Mouse (Mus musculus) adrenal gland, adult (tissue): Measurements from ENCODE around the gene Cage1.

ENCODE experiments used
- DNase-seq, 2 experiments: peaks; one replicate each; pipeline ENCODE4 v3.0.0; 2022 to 2023; ENCODE audit warnings: low spot score in 1 of 2; ENCODE audit not compliant: inconsistent age in 2 of 2

Gene Cage1

DNA sequence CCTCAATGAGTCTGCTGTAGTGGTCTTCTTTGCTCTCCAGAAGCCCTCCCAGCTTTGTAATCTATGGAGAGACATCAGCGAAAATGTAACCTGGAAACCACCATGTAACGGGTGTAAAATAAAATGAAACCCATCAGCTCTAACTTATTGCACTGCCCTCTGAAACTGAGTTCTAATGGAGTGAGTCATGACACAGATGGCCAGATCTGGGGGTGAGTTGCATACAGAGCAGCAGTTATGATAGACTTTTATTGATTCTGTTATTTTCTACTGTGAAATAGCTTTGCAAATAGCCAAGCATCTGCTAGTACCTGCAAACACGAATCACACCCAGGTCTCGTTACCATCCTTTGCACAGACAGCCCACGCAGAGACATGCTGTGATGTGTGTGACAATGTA lies 24.4 kb downstream of the Cage1 start:
- DNase-seq: no peak

DNA sequence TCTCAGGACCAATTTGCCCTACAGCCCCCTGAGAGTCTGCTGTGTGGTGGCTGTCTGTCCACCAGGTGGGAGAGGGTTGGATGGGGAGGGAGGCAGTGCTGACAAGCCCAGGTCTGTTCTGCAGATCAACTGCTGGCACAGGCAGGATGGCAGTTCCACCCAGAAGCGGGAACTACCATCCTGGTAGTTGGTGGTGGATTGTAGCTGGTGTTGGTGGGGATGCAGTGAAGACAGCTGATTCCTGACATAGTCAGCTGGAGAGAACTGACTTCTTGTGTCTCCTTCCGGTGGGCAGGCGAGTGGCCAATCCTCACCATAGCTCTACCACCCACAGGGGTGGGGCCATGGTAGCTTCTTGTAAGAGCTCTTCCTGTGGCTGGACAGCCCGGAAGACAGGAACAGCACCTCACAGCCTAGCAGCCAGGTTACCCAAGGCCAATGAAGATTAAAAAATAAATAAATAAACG lies 26.4 kb downstream of the Cage1 start:
- no peak for DNase-seq

DNA sequence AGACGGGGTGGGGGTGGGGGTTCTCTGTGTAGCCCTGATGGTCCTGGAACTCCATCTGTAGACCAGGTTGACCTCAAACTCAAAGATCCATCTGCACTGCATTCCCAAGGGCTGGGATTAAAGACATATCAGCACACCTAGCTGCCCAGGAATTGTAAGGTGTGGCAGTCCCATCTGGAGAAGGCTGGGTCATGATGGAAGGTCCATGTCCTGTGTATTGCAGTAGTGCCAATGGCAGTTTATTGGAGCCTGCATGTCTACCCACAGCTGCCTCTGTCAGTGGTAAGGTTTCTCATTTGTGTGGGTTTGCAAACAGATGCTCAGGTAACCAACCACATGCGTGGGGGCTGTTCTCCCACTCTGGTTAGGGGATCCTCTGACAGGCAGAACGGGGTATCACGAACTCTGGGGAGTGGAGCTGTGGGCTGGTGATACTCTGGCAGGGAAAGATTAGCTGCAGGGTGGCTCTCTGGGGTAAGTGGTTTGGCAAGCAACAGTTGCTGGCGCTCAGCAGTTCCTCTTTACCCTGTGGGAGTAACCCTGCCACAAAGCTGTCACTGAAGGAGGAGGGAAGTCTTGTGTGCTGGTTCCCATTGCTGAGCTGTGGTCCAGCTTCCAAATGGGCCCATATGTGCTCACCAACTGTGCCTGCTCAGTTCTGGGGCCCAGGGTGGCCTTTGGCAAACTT lies 27.0 kb downstream of the Cage1 start:
- DNase-seq: no peak

DNA sequence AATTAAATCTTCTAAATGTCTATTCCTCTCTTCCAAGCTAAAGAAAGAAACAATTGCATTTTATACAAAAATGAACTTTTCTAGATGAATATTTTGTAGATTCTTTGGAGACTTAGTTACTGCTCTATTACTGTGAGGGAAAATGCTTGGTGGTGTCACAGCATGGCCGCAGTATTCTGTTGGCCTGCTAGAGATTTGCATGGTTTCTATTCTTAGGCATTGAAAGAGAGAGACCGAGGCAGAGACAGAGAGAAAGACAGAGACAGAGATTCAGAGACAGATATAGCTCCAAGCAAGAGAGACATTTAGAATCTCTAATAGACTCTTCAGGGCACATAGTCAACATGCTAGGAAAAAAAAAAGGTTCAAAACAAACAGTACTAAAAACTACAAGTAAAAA lies 28.9 kb downstream of the Cage1 start:
- no peak for DNase-seq

DNA sequence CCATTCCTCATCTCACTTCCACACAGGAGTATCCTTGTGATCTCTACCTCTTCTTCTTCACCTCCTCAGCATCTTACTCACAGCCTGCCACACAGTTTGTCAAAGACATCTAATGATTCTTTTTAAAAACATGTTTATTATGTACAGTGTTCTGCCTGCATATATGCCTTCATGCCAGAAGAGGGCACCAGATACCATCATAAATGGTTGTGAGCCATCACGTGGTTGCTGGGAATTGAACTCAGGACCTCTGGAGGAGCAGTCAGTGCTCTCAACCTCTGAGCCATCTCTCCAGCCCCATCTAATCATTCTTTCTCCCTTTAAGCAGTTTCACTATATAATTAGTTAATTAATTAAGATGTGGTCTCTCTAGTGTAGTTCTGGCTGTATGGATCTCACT lies 34.4 kb downstream of the Cage1 start:
- no peak for DNase-seq

DNA sequence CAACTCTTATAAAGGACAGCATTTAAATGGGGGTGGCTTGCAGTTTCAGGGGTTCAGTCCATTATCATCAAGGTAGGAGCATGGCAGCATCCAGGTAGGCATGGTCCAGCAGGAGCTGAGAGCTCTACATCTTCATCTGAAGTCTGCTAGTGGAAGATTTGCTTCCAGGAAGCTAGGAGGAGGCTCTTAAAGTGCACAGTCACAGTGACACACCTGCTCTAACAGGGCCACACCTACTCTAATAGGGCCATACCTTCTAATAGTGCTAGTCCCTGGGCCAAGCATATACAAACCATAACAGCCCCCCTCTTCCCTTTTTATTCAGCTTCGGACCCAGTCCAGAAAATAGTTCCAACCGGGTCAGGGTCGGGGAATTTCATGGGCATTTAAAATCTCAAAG lies 37.2 kb downstream of the Cage1 start:
- peak in 1 of 2 experiments; percentile 66 for DNase-seq

DNA sequence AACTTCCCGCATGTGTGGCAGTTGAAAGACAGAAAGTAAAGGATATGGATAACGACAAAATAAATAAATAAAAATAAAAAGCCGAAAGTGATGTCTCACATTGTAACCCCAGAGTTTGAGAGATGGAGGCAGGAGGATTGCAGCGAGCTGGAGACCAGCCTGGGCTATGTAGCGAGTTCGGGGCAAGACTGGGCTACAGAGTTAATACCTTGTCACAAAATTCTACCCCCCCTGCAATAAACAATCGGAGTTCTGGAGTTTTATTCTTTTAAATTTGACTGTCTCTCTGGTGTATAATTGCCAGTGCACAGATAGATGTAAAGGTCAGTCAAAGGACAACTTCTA lies 42.5 kb downstream of the Cage1 start:
- DNase-seq: no peak

DNA sequence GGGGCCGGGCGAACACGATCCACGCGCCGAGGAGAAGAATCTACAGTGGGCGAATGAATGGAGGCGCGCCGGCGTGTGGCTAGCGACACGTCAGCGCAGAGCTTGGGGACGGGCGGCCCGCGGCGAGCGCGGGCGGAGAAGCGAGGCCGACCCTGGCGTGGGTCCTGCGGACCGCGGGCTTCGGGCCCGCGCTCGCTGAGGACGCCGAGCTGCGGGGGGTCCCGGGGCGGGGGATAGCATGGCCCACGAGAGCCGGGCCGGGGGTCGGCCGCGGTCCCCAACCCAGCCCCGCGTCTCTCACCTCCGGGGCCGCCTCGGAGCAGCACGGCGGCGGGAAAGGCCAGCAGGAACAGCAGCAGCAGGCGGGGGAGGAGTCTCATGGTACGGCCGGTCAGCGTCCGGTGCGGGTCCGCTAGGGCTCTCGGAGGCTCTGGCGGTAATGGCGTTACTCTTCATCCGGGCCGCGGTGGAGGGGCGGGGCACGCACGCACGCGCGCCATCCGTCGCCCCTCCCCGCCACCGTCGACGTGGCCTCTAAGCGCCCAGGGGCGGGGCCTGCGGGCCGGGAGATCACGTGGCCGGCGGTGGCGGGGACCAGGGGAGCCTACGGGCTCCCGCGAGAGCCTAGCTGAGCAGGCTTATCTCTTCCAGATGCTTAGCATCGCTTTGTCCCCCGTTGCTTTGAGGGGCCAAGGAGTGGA lies 43.0 kb downstream of the Cage1 start, which contains the start of gene Ssr1:
Gene Ssr1 (minus strand): TSS at position 514 of the 701 bp plus-strand sequence.
- peak; percentile 97 to 98 for DNase-seq

DNA sequence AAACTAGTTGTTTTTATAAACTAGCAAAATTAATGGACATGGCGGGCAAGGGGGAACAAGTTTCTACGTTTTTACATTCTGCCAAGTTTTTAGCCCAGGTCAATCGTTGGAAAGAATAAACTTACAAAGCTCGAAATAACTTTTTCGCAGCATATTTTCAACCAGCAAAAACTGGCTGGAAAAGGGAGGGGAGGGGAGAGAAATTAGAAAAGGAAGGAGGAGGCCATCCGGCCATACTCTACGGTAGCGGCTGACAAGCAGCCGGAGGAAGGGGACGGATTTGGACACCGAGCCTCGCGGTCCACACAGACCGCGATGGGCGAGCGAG lies 43.5 kb downstream of the Cage1 start:
- DNase-seq: peak in 1 of 2 experiments; percentile 76

DNA sequence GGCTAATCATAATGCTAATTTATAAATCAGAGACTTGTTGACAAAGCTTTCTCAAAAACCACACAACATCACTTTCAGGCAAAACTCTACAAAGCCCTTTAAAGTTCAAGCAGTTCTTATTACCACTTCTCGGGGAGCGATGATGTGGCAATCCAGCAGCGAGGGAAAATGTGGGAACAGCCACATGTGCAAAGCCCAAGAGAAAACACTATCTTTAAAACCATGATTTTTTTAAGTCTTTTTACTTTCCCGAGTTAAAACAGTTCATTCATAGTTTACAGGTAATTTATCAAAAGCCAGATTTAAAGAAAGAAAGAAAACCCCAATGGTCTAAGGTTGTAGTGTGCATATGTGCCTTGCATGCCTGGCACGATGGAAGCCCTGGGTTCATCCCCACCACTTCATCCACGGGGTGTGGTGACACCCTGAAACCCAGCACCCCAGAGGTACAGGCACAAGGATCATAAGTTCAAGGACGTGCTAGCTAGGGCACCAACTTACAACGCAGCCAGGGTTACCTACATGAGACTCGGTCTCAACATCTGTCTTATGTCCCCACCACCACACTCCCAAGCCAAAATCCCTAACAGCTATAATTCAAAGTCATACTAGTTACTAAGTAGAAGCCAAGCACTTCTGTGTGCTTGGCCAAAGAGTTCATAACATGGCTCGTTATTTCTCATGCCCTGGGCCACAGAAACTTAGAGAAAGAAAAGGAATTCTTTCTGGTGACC lies 44.1 kb downstream of the Cage1 start:
- DNase-seq: peak; percentile 18 to 64

DNA sequence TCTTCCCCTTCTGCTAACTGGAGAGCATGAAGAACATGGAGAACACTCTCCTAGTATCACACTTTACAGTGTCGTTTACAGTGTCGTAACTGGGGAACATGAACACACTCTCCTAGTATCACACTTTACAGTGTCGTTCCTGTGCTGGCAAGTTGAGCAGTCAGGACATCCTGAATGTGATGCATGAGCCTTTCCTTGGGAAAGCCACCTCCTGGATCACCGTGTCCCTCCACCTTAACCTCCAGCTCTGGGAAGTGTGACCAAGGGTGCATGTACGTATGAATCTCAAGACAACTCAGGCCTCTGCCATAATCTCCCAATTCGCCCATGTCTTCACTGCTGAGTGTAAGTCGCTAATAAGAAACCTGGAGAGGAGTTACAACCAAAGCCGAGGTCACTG lies 47.2 kb downstream of the Cage1 start:
- DNase-seq: no peak

DNA sequence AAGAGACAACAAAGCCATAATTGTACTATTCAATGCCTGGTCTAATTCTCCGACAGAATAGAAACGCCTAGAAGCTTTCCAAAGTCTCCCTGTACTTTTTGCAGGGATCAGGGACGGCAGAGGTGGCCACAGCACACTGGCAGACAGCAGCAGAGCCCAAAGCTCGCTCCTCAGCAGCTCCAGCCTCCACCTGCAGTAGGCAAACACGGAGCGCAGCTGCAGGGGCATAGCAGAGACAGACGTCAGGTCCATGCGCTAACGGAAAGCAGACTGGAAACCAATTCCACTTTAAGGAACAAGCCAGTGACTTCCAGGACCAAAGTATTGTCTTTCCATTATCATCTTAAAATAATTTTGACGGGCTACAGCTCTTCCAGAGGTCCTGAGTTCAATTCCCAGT lies 50.7 kb downstream of the Cage1 start:
- DNase-seq: no peak

DNA sequence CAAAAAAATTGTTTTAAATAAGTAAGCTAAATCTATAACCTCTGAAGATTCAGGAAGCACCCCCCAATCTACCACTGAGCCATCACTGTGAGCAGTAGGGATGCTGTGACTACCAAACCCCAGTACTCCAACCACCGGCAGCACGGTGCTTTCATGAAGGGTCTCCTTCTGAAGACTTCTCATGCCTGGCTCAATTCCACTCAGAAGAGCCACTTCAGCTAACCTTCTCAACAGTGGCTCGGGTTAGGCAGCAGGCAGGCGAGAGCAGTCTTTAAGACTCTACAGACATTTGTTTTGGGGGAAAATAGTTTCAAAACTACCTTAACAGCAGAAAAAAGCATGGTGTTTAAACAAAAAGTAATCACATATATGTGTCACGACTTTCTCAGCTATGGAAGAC lies 55.8 kb downstream of the Cage1 start:
- DNase-seq: no peak

DNA sequence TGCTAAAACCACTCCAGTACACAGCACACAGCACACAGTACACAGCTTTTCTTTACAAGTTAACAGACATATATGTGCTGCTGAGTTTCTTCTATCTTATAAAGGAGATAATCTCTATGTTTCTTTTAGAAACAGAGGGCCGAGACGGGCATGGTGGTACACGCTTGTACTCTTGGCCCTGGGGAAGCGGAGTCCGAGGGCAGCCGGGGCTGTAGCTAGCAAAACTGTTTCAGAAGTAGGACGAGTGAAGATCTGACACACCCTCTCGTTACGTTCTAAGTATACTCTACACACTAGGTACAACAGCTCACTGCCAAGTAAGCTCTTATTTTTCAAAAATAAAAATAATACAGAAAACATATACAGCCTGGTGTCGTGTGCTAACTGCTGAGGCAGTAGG lies 56.5 kb downstream of the Cage1 start:
- DNase-seq: no peak

DNA sequence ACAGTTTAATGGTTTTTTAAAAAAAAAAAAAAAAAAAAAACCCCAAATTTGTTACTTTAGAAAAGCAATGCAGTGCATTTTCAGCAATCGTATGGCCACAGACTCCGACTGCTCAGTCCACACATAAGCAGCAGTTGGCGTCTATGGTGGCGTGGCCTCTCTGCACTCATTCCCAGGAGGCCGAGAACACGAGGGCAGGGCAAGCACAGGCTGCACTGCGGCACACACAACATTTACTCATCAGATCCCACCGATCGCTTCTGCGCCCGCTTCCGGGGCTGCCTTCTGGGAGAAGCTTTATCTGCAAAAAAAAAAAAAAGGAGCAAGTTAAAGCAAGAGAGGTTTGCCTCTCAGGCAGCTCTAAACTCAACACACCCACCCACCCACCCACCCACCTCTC lies 57.4 kb downstream of the Cage1 start:
- DNase-seq: no peak

DNA sequence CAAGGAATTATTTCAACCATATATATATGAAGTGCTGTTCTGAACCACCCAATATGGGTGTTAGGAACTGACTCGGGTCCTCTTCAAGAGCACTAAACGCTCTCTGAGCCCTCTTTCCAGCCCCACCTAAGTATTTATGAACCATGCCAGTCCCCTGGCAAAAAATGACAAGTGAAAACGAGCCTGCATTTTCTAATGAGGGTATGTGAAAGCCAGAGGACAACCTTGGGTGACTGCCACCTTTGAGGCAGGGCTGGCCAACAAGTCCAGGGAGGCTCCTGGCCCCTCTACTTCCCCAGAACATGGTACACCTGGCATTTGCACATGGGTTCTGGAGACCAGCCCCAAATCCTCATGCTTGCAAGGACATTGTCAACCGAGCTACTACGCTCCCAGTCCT lies 62.1 kb downstream of the Cage1 start:
- no peak for DNase-seq

DNA sequence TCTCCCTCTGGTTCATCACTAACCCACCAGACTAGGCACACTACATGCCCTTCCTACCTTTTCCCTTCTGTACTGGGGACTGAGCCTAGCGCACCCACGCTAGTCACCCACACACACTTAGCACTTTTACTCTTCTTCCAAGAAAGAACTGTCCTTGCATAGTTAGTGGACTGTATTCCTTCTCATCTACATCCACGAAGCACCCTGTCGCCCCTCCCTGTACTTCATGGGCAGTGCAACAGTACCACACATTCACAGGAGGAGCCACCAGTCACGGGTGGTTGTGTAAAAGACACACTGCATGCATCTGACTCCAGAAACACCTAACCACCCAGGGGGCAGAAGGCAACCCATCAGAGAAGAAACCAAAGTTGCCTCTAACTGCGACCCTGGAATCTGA lies 62.8 kb downstream of the Cage1 start:
- no peak for DNase-seq

DNA sequence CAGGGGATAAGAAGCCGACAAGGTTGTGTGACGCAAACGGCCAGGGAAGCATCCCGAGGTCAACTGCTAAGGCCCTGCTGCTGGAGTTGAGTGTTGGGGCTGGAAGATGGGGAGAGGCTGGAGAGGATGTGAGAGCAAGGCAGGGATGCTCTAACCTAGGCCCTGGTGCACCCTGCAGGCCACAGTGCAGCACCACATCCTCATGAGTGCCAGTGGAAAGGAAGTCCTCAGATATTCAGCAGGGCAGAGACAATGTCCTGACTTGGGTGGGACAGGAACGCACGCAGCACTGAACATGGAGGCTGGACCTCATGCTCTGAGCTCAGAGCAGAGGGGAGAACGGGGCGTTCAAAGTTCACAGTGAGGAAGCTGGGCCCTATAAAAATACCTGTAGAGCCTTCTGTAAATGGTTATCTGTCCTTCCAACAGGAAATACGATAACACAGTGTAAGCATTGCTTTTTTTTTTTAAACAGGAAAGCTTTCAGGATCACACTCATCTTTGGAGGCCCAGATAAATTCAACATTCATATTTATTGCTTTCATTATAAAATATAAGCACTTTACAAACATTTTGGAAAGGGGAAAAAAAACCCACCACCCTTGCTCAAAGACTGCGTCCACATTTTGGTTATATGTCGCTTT lies 65.9 kb downstream of the Cage1 start:
- no peak for DNase-seq

DNA sequence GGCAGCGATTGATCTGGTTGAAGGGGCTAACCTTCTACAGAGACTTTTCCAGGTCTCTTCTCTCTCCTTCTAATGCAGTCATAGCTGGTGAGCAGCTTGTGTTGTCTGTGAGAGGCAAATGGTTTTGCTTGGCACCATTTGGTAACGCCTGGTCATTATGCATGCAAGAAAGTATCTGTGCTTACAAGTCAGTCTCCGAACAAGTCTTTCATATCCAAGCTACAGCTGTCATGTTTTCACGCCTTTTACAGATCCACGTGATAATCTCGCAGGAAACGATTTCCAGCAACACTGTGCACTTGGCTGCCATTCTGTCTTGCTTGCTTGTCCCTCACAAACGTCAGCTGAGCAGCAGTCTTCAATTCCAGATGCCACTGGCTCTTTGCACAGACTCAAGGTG lies 66.9 kb downstream of the Cage1 start:
- no peak for DNase-seq

DNA sequence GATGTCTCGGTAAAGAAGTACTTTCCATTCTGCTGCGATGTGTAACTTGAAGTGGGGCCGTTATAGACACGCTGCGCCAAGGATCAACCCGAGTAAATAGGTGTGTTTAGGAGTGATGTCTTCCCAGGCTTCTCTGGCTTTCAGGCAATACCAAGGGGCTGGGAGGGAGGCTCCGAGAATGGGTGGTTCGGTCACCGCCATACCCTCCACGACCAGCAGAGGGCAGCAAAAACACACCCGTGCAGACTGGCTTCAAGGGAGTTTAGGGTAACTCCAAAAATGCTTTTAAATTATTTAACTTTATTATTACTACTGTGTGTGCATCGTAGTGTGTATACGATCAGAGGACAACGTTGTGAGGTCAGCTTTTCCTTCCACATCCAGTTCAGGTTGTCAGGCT lies 67.5 kb downstream of the Cage1 start:
- peak; percentile 80 to 96 for DNase-seq

DNA sequence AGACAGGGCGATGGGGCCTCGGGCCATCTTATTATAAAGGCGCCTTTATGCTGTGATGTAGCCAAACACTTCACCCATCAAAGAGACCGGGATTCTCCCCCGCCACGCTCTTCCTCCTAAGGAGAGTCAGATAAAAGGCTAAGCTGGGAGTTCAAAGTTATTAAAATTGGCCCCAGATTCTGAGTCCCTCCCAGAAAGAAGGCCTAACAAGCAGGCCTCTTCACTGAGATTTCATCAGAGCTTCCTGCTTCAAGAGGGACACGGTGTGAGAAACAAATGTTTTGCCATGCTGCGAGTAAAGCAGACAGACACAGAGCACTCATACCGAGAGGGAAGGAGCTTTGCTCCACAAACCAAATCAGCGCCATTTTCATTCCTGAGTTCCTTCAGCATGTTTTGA lies 69.3 kb downstream of the Cage1 start:
- no peak for DNase-seq

DNA sequence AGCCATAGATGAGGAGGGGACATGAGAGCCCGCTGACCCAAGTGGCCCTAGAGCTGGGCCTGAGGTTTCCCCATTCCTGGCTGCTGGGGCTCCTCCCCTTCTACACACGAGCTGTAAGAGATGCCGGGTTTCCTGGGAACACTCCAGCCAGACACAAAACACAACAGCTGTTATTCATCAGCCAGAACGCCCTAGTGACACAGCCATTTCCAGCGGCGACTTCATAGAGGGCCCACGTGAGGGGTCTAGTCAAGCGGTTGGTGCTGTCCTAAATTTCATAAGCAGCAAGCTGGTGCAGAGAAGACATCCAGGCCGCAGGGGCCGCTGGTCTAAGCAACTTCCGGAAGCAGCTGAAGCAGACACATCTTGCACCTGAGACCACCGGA lies 69.8 kb downstream of the Cage1 start:
- no peak for DNase-seq
